Mouse (Mus musculus): ENCODE measurements at regions not wholly inside any gene's neighbourhood (a gene's known extent, or its start where the extent isn't known, plus 50 kb on each side); places are given as distances from the start of the nearest gene placed in this dataset.
A peak's percentile ranks its signal among the peaks of the same experiment; 100 is the strongest.

DNA sequence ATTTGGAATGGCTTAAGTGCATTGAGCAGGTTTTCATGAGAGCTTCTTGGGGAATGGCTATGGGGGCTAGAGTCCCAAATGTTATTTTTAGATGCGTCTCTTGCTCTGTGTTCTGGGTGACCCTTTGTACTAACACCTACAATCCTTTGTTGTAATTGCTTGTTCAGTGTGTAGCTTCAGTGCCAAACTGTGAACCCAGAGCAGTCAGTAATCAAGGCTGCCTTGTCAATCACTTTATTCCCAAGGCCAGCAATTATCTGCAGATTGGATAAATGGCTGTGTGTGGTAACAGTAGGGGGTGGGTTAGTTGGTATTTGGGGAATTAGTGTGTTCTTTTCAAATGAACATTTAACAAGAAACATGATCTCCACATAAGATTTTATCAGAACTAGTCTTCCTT is 390.4 kb downstream of the Poteg start:
- no peak overlapping the region for H3K9ac ChIP-seq
- no peak overlapping the region for H3K4me2 ChIP-seq
- no peaks in the 10 kb centered on the region for H3K27me3 ChIP-seq
- no peak for ATAC-seq (replicated peaks; ENCODE audit: low FRiP score)
- H3K4me3 ChIP-seq (replicated peaks): no peak overlapping the region
- 66% methylated on average over 1 of the region's 1 CpGs for WGBS
- H3K36me3 ChIP-seq: no peaks in the 10 kb centered on the region
- no peak overlapping the region for H3K27ac ChIP-seq
- H3K9me3 ChIP-seq (replicated peaks): no peaks in the 10 kb centered on the region
- no peaks in the 10 kb centered on the region for H3K4me1 ChIP-seq

DNA sequence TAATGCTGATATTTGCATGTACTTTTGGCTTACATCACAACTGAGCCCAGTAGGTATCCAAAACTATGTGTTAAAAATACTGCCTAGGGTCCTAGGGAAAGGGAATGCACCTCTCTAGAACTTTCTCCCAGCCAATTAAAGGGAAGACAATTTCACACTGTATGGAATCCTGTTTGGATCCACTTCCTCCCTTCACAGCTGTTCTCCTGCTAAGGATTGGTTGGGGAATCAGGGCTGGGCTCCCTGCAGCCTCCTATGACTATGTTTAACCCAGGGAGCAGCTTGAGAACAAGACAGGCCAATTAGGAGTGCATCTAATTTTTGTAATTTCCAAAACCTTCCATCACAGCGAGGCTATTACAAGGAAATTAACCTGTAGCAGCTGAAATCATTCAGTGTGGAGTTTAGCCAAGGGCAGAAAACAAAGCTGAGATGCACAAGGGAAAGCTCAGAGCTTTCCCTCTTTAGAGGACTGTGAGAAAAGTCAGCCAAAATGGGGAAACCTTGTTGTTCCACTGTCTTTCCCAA is 419.1 kb downstream of the Poteg start:
- 87% methylated on average over 1 of the region's 1 CpGs for whole genome bisulfite sequencing
- no peak for ATAC-seq (replicated peaks; ENCODE audit: low FRiP score)

DNA sequence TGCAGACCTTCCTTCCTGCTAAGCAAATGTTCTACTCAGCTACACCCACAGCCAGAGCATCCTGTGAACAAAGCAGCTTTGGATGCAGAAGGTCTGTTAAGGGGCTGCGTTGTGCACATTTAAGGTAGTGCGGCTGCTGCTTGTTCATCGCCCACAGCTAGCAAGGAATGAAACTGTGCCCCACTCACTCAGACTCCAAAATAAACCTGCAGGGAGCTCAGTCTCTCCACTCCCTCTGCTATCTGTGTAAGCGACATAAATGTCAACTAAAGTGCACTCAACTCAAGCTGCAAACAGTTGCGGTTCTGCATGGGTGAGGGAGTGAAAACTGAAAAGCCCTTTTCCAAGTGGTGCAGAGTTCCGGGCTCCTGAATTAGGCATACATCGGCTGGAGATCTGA is 421.1 kb downstream of the Poteg start:
- H3K27me3 ChIP-seq: no peaks in the 10 kb centered on the region
- no peaks in the 10 kb centered on the region for H3K36me3 ChIP-seq
- no peak for ATAC-seq (replicated peaks; ENCODE audit: low FRiP score)
- WGBS: 83% methylated on average over 7 of the region's 7 CpGs
- H3K9me3 ChIP-seq (replicated peaks): no peaks in the 10 kb centered on the region
- H3K27ac ChIP-seq: no peak overlapping the region
- H3K9ac ChIP-seq: no peak overlapping the region
- no peaks in the 10 kb centered on the region for H3K4me1 ChIP-seq
- H3K4me3 ChIP-seq (replicated peaks): no peak overlapping the region
- no peak overlapping the region for H3K4me2 ChIP-seq

More for the DNA sequence above, 419.1 kb downstream of the Poteg start:
- H3K4me2 ChIP-seq: no peak overlapping the region
- H3K9me3 ChIP-seq (replicated peaks): no peaks in the 10 kb centered on the region
- H3K9ac ChIP-seq: no peak overlapping the region
- no peak overlapping the region for H3K27ac ChIP-seq
- no peaks in the 10 kb centered on the region for H3K36me3 ChIP-seq
- H3K4me3 ChIP-seq (replicated peaks): no peak overlapping the region
- H3K27me3 ChIP-seq: no peaks in the 10 kb centered on the region
- H3K4me1 ChIP-seq: no peaks in the 10 kb centered on the region

DNA sequence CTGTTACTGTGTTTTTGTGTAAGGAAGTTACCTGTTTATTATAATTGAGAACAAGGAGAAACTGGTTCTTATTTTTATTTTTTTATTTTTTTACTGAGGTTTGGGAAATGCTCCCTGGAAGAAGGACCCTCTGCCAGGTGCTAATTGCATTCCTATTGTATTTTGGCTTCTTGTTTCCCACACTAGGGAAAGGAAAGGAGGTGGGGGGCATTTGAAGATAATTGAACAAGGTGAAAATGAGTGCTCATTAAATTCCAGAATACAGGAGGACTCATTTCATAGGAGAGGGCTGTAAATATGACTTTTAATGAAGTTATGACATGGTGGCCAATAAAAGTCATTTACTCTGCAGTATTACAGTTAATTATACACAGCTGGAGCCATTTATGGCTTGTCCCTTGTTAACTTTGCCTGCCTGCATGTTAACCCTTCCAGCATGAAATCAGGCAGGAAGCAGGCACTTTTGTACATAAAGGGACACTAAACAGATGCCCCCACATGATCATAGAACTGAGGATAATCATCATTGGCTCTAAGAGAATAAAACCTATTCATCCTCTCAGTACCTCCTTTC is 430.3 kb downstream of the Poteg start:
- no peaks in the 10 kb centered on the region for H3K9me3 ChIP-seq (replicated peaks)
- ATAC-seq (replicated peaks; ENCODE audit: low FRiP score): no peak
- no peaks in the 10 kb centered on the region for H3K36me3 ChIP-seq
- no peak overlapping the region for H3K4me3 ChIP-seq (replicated peaks)
- no peak overlapping the region for H3K27ac ChIP-seq
- H3K4me1 ChIP-seq: no peaks in the 10 kb centered on the region
- no peak overlapping the region for H3K9ac ChIP-seq
- H3K4me2 ChIP-seq: no peak overlapping the region
- no peaks in the 10 kb centered on the region for H3K27me3 ChIP-seq

DNA sequence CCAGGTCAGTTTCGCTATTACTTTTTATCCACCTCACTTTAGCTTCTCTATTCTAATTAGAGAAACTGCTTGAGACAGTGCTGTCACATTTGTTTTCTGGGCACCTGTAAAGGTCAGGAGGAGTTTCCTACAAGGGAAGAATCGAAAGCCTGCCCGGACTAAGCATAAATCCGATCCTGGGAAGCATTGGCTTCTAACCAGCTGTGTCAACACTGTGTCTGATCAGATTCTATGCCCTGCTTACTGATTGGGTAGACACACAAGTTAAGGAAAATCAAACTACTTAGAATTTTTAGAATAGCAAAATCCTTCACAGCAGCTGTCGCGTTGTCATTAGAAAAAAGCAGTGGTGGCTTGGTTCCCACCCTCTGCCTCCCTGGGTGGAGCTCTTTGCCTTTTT is 441.8 kb downstream of the Poteg start:
- H3K36me3 ChIP-seq: no peaks in the 10 kb centered on the region
- H3K4me3 ChIP-seq (replicated peaks): no peak overlapping the region
- no peak overlapping the region for H3K4me2 ChIP-seq
- no peaks in the 10 kb centered on the region for H3K9me3 ChIP-seq (replicated peaks)
- no peaks in the 10 kb centered on the region for H3K27me3 ChIP-seq
- no peak overlapping the region for H3K27ac ChIP-seq
- ATAC-seq (replicated peaks; ENCODE audit: low FRiP score): peak; percentile 58; the same call in 1 of the 2 replicates
- 49% methylated on average over 6 of the region's 6 CpGs for WGBS
- no peak overlapping the region for H3K9ac ChIP-seq
- H3K4me1 ChIP-seq: no peaks in the 10 kb centered on the region

DNA sequence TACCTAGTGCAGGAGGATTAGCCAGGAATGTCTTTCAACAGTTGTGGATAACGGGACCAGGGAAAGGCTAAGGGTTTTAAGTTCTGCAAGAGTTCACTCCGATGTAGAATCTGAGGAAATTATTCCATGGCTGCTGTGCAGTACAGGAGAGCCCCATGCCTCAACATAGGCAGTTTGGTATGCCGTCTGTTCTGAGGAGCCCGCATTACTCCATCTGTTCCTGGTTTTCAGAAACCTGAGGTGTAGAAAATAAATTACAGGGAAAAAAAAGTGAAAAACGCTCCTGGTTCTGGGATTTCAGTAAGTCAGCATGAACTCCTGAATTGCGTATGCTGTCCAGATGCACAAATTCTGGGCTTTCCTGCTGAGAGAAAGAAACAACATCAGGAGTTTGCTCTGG is 446.9 kb downstream of the Poteg start:
- no peak for ATAC-seq (replicated peaks; ENCODE audit: low FRiP score)
- Histone ChIP-seq H3K27me3 (no peaks in the 10 kb centered on the region), H3K9ac (no peak overlapping the region), H3K4me2 (no peak overlapping the region), H3K9me3 (replicated peaks) (no peaks in the 10 kb centered on the region), H3K27ac (no peak overlapping the region), H3K4me1 (no peaks in the 10 kb centered on the region), H3K36me3 (no peaks in the 10 kb centered on the region), H3K4me3 (replicated peaks) (no peak overlapping the region)
- WGBS: 77% methylated on average over 6 of the region's 6 CpGs

DNA sequence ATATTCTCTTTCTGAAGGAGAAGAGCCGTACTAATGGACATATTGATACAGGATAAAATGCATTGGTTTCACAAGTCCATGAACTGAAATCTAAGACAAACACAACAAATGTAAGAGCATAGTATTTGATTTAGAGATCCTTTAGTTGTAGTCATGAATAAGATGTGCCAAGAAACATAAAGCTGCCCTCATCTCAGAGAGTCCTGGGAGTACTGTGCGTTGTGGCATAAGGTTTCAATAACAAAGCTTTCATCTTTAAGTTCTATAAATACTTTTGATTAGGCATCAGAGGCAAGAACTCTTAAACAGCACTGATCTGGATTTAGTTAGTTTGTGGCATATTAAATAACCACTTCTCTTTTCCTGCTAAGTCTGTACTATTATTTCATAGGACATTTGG is 452.6 kb downstream of the Poteg start:
- no peak for ATAC-seq (replicated peaks; ENCODE audit: low FRiP score)
- no peak overlapping the region for H3K27ac ChIP-seq
- no peak overlapping the region for H3K4me2 ChIP-seq
- H3K36me3 ChIP-seq: no peaks in the 10 kb centered on the region
- H3K27me3 ChIP-seq: no peaks in the 10 kb centered on the region
- no peaks in the 10 kb centered on the region for H3K4me1 ChIP-seq
- WGBS: 59% methylated on average over 2 of the region's 2 CpGs
- H3K9me3 ChIP-seq (replicated peaks): no peaks in the 10 kb centered on the region
- H3K4me3 ChIP-seq (replicated peaks): no peak overlapping the region
- no peak overlapping the region for H3K9ac ChIP-seq

DNA sequence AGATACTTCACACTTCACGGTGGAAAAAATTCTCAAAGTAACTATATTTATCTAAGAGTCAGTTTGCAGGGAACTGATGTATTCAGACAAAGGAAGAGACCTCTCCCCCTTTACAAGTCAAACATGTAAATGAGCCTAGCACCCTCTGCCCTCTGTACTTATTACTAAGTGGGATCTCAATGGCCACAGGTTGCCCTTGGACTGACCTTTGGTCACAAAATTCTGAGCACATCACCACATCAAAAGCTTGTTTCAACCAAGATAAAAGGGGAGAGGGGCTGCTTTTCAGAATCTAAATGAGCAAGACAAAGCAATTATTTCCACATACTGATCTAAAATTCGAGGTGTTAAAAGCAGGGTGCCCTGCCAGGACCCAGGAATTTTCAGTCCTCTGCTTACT is 456.3 kb downstream of the Poteg start:
- no peaks in the 10 kb centered on the region for H3K27me3 ChIP-seq
- H3K4me3 ChIP-seq (replicated peaks): no peak overlapping the region
- no peak overlapping the region for H3K9ac ChIP-seq
- no peaks in the 10 kb centered on the region for H3K36me3 ChIP-seq
- H3K9me3 ChIP-seq (replicated peaks): no peaks in the 10 kb centered on the region
- ATAC-seq (replicated peaks; ENCODE audit: low FRiP score): no peak
- 19% methylated on average over 2 of the region's 2 CpGs for WGBS
- H3K27ac ChIP-seq: no peak overlapping the region
- no peaks in the 10 kb centered on the region for H3K4me1 ChIP-seq
- no peak overlapping the region for H3K4me2 ChIP-seq

DNA sequence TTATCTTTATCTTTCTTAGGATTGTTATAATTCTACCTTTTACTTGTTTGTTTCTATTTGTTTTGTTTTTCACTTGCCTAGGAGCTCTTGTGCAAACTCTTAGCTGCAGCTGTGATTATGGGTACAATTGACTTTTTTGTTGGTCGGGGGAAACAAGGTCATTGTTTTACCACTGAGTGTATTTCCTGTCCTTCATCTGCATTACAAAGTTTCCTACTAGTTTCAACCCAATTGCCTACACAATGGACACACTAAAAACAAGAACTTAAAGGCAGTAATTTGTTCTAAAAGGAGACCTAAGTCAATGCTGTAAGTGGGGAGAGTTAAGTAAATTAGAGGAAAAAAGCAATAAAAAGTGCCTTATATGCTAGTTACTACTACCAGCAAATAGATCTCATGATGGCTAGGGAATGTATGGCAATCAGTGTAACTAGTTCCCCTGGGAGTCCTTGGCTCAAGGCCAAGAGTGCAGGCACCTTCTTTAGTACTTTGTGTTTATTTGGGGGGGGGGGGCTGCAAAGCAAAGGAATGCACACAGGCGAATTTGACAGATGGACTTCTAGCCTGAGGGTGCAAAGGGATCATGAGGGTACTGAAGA is 462.0 kb downstream of the Poteg start:
- Histone ChIP-seq H3K27me3 (no peaks in the 10 kb centered on the region), H3K27ac (no peak overlapping the region), H3K4me1 (no peaks in the 10 kb centered on the region), H3K4me2 (no peak overlapping the region), H3K9ac (no peak overlapping the region), H3K36me3 (no peaks in the 10 kb centered on the region), H3K4me3 (replicated peaks) (no peak overlapping the region), H3K9me3 (replicated peaks) (no peaks in the 10 kb centered on the region)
- no peak for ATAC-seq (replicated peaks; ENCODE audit: low FRiP score)
- 16% methylated on average over 2 of the region's 2 CpGs for WGBS

DNA sequence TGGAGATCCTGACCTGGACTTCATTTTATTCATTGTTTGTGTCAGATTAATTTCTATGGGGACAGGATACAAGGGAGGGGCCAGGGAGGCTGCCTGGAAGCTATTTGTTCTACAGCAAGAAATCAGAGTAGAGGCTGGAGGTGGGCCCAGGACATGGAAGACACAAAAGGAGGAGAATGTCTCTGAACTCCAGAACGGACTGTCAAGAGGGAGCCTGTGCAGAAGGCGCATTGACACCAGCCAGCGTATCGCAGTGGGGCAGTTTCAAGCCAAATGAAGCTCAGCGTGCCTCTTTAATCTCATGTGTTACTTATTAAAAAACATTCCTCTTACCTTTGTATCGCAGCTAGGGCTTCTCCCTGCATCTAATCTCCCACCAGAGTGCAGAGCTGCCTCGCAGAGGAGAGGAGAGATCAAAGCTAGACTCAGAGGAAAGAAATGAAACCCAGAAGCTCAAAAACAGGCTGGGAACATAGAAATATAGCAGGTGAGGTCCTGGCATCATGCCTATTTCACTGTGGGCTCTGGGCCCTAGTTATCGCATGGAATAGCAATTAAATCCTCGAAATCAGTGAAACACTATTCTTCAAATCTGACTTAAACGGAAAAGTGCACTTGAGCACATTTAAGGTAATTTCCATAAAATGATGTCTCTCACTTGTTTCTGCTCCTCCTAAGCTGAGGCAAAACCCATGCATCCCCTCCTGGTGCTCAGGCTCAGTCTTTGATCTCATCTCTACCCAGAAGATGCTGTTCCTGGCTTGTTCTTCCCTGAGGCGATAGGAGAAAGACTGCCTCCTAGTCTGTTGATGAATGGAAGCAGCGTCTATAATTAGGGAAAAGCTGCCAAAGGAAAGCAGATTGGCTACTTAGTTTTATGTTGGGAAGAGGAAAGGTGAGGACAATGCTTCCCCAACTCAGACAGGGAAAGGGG is 491.4 kb downstream of the Poteg start:
- ATAC-seq (replicated peaks; ENCODE audit: low FRiP score): no peak
- no peak overlapping the region for H3K4me3 ChIP-seq (replicated peaks)
- WGBS: 66% methylated on average over 12 of the region's 12 CpGs
- H3K27ac ChIP-seq: no peak overlapping the region
- no peak overlapping the region for H3K9ac ChIP-seq
- H3K36me3 ChIP-seq: no peaks in the 10 kb centered on the region
- H3K4me1 ChIP-seq: no peaks in the 10 kb centered on the region
- H3K27me3 ChIP-seq: no peaks in the 10 kb centered on the region
- no peaks in the 10 kb centered on the region for H3K9me3 ChIP-seq (replicated peaks)
- H3K4me2 ChIP-seq: no peak overlapping the region

DNA sequence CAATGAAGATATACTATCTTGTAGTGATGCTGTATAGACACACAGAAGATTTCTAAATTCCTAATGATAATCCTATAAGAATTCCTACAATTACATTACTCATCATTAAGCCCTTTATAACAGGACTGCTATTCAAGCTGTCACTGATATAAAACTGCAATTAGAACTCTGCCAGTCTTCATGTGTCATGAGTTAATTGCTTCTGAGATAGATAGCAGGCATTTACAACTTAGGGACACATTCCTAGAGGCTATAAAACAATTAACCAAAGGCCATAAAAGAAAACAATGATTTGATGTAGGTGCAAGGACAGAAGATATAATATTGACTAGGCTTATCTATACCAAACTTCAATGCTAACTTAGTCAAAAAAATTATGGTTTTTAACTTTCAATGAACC is 507.5 kb downstream of the Poteg start:
- H3K36me3 ChIP-seq: no peaks in the 10 kb centered on the region
- no peak overlapping the region for H3K4me3 ChIP-seq (replicated peaks)
- H3K27ac ChIP-seq: no peak overlapping the region
- H3K9me3 ChIP-seq (replicated peaks): no peaks in the 10 kb centered on the region
- H3K4me2 ChIP-seq: no peak overlapping the region
- no peaks in the 10 kb centered on the region for H3K4me1 ChIP-seq
- H3K27me3 ChIP-seq: no peaks in the 10 kb centered on the region
- no peak for ATAC-seq (replicated peaks; ENCODE audit: low FRiP score)
- no peak overlapping the region for H3K9ac ChIP-seq

DNA sequence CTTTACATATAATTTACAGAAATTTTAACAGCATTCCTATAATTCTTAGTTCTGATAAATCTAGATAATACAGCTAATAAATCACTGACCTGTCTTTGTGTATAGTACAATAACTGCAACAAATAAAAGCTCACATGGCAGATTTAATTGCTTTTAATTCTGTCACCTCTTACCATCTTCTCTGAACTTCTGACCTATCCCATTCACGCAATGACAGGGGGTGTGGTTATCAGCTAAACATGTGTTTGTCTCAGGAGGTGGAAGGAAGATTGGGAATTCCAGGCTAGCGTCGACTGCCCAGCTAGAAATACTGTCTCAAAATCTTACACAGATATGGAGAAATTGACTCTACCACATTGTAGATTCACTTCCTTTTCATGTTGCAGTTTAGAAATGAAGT is 533.5 kb downstream of the Poteg start:
- Histone ChIP-seq H3K36me3 (no peaks in the 10 kb centered on the region), H3K4me1 (no peaks in the 10 kb centered on the region), H3K9ac (no peak overlapping the region), H3K27ac (no peak overlapping the region), H3K4me3 (replicated peaks) (no peak overlapping the region), H3K27me3 (no peaks in the 10 kb centered on the region), H3K4me2 (no peak overlapping the region), H3K9me3 (replicated peaks) (no peaks in the 10 kb centered on the region)
- WGBS: 57% methylated on average over 3 of the region's 3 CpGs
- no peak for ATAC-seq (replicated peaks; ENCODE audit: low FRiP score)

Measured in kidney, embryonic 15.5 days (tissue).